Mouse (Mus musculus): ENCODE data around the gene Adprm.

- TF ChIP-seq CTCF (IDR thresholded peaks at IDR 0.05; ENCODE audit: insufficient read depth, low read depth, low read length) (no peak), POLR2A (IDR thresholded peaks at IDR 0.05; ENCODE audit: insufficient read depth, low read depth, low read length) (no peak)
These were observed 29.8 kb upstream of the Adprm start for GRCm38 (mm10) chr11:67082188-67082587.
